Mouse (Mus musculus): ENCODE measurements around the gene Patz1. TPM values are rescaled to one million over a fixed set of nuclear protein-coding genes. Genes with fewer than 3 reads are reported as not detected.

Patz1 gene
- total and polyA plus RNA-seq, 3 experiments, result 29.5 to 37.4 (median 31.5) TPM

- in situ Hi-C loops (cut with MboI; ENCODE audit: low pct_ligation_motif_present, low pct_unique_long_range_greater_than_20kb, low sequenced_read_pairs), result no loop called here
- dilution Hi-C loops (cut with MboI; ENCODE audit: extremely low pct_ligation_motif_present, extremely low pct_unique_long_range_greater_than_20kb, low sequenced_read_pairs), result no loop called here
- Histone ChIP-seq H3K4me1 (ENCODE audit: control insufficient read depth in 1 of 2, insufficient read depth in 2 of 2) (peaks cover 0 to 46% of the 10 kb centered on the region in 2 experiments; a peak in 2 of 4 replicates), H3K4me3 (replicated peaks in 1 of 3; ENCODE audit: low read depth in 2 of 3, low read length in 2 of 3, poor library complexity in 1 of 3) (no peak overlapping the region), H3K79me2 (replicated peaks; ENCODE audit: control insufficient read depth, extremely low read depth, insufficient read depth, poor library complexity, severe bottlenecking) (peaks cover 31% of the 10 kb centered on the region), H3K27ac (ENCODE audit: insufficient read depth, low read depth) (no peak overlapping the region), H3K9ac (ENCODE audit: insufficient read depth, low read depth) (no peak overlapping the region), H3K9me3 (replicated peaks; ENCODE audit: low read length) (no peaks in the 10 kb centered on the region), H3K36me3 (replicated peaks in 1 of 2; ENCODE audit: control insufficient read depth in 1 of 2, insufficient read depth in 1 of 2, low read length in 1 of 2) (peaks cover 57 to 66% of the 10 kb centered on the region in 2 experiments), H3K27me3 (replicated peaks) (no peaks in the 10 kb centered on the region), H3K4me2 (ENCODE audit: insufficient read depth, low read depth, poor library complexity, severe bottlenecking) (no peak overlapping the region)
- no peak for TF ChIP-seq ELF1 (IDR thresholded peaks at IDR 0.05; ENCODE audit: low read depth, low read length)
- TF ChIP-seq CTCF (conservative IDR thresholded peaks at IDR 0.05 in 1 of 2, IDR thresholded peaks at IDR 0.05 in 1 of 2; ENCODE audit: low read depth in 2 of 2, low read length in 2 of 2), result no peak
- no peak for TF ChIP-seq HCFC1 (IDR thresholded peaks at IDR 0.05; ENCODE audit: low read depth, low read length)
- no peak for TF ChIP-seq NRF1 (IDR thresholded peaks at IDR 0.05; ENCODE audit: low read depth, low read length)
- no peak for TF ChIP-seq CHD1 (IDR thresholded peaks at IDR 0.05; ENCODE audit: low read depth, low read length)
- TF ChIP-seq USF2 (conservative IDR thresholded peaks at IDR 0.05; ENCODE audit: low read depth, low read length), result no peak
- TF ChIP-seq E2F4 (IDR thresholded peaks at IDR 0.05; ENCODE audit: insufficient replicate concordance, low read depth, low read length), result no peak
- no peak for TF ChIP-seq CHD2 (IDR thresholded peaks at IDR 0.05; ENCODE audit: low read length)
- no peak for TF ChIP-seq MXI1 (IDR thresholded peaks at IDR 0.05; ENCODE audit: low read depth, low read length)
- no peak for DNase-seq (ENCODE audit: extremely low read depth)
These were observed 6.0 kb downstream of the Patz1 start for GRCm38 (mm10) chr11:3294641-3295040.

GRCm38 (mm10) chr11:3296056-3296455 lies 7.4 kb downstream of the Patz1 start:
- peaks cover 67 to 78% of the 10 kb centered on the region in 2 experiments for H3K36me3 ChIP-seq (replicated peaks in 1 of 2; ENCODE audit: control insufficient read depth in 1 of 2, insufficient read depth in 1 of 2, low read length in 1 of 2)
- TF ChIP-seq JUND (conservative IDR thresholded peaks at IDR 0.05; ENCODE audit: low read depth, low read length) (no peak), SMC3 (IDR thresholded peaks at IDR 0.05; ENCODE audit: low read depth, low read length) (no peak), RAD21 (IDR thresholded peaks at IDR 0.05; ENCODE audit: low read depth, low read length) (no peak), MAZ (IDR thresholded peaks at IDR 0.05; ENCODE audit: low read depth, low read length) (no peak), PAX5 (IDR thresholded peaks at IDR 0.05; ENCODE audit: low read length) (no peak), NELFE (IDR thresholded peaks at IDR 0.05; ENCODE audit: low read depth, low read length) (no peak), MAX (IDR thresholded peaks at IDR 0.05; ENCODE audit: low read length) (no peak), E2F4 (IDR thresholded peaks at IDR 0.05; ENCODE audit: insufficient replicate concordance, low read depth, low read length) (no peak), MAFK (IDR thresholded peaks at IDR 0.05; ENCODE audit: insufficient replicate concordance, low read length) (no peak), HCFC1 (IDR thresholded peaks at IDR 0.05; ENCODE audit: low read depth, low read length) (no peak), JUN (IDR thresholded peaks at IDR 0.05; ENCODE audit: insufficient read depth, low read depth, low read length) (no peak), ZMIZ1 (IDR thresholded peaks at IDR 0.05; ENCODE audit: low read depth, low read length) (no peak), TBP (conservative IDR thresholded peaks at IDR 0.05; ENCODE audit: low read depth, low read length) (no peak), SIN3A (IDR thresholded peaks at IDR 0.05; ENCODE audit: low read length) (no peak), CHD2 (IDR thresholded peaks at IDR 0.05; ENCODE audit: low read length) (no peak), MEF2A (IDR thresholded peaks at IDR 0.05; ENCODE audit: borderline replicate concordance, low read depth, low read length) (no peak), BHLHE40 (IDR thresholded peaks at IDR 0.05; ENCODE audit: low read depth, low read length) (no peak), MXI1 (IDR thresholded peaks at IDR 0.05; ENCODE audit: low read depth, low read length) (no peak), ETS1 (conservative IDR thresholded peaks at IDR 0.05; ENCODE audit: low read depth, low read length) (no peak)
- peaks cover 0 to 46% of the 10 kb centered on the region in 2 experiments; a peak in 2 of 4 replicates for H3K4me1 ChIP-seq (ENCODE audit: control insufficient read depth in 1 of 2, insufficient read depth in 2 of 2)
- dilution Hi-C loops (cut with MboI; ENCODE audit: extremely low pct_ligation_motif_present, extremely low pct_unique_long_range_greater_than_20kb, low sequenced_read_pairs), result no loop called here
- H3K9me3 ChIP-seq (replicated peaks; ENCODE audit: low read length), result no peaks in the 10 kb centered on the region
- peaks cover 22% of the 10 kb centered on the region for H3K79me2 ChIP-seq (replicated peaks; ENCODE audit: control insufficient read depth, extremely low read depth, insufficient read depth, poor library complexity, severe bottlenecking)
- in situ Hi-C loops (cut with MboI; ENCODE audit: low pct_ligation_motif_present, low pct_unique_long_range_greater_than_20kb, low sequenced_read_pairs), result no loop called here
- no peak overlapping the region for H3K9ac ChIP-seq (ENCODE audit: insufficient read depth, low read depth)
- H3K27me3 ChIP-seq (replicated peaks), result no peaks in the 10 kb centered on the region
- no peak overlapping the region for H3K4me2 ChIP-seq (ENCODE audit: insufficient read depth, low read depth, poor library complexity, severe bottlenecking)
- DNase-seq (ENCODE audit: extremely low read depth), result no peak
- no peak overlapping the region for H3K4me3 ChIP-seq (replicated peaks in 1 of 3; ENCODE audit: low read depth in 2 of 3, low read length in 2 of 3, poor library complexity in 1 of 3)
- no peak overlapping the region for H3K27ac ChIP-seq (ENCODE audit: insufficient read depth, low read depth)

Measured in CH12.LX (cell line).